Mouse (Mus musculus) liver, embryonic 15.5 days (tissue): ENCODE data around the gene Mctp2. TPM values are rescaled to one million over a fixed set of nuclear protein-coding genes. Genes with fewer than 3 reads are reported as not detected.
"Not testable (repeated sequence)": the region's sequence is repeated elsewhere in the genome, so short reads cannot be mapped to it uniquely, and the experiment has no call there.

ENCODE experiments used
- ATAC-seq: fragments of 200-750 bp; cut with Nextera tagmentation; 2 replicates; pipeline ENCODE4 v1.8.0; 2017; ENCODE audit warnings: moderate number of reproducible peaks, mild to moderate bottlenecking, moderate library complexity; ENCODE audit not compliant: insufficient read depth
- H3K27ac ChIP-seq: fragments of 300-500 bp; sonication (generic); replicated peaks from 2 replicates; pipeline ENCODE4 v1.5.1; 2015; ENCODE audit warnings: mild to moderate bottlenecking, inconsistent platforms
- H3K27me3 ChIP-seq: fragments of 300-500 bp; sonication (generic); 2 replicates; pipeline ENCODE4 v1.6.1; 2015; ENCODE audit warnings: mild to moderate bottlenecking, inconsistent platforms
- H3K36me3 ChIP-seq: fragments of 300-500 bp; sonication (generic); replicated peaks from 2 replicates; pipeline ENCODE4 v1.6.1; 2015; ENCODE audit warnings: moderate library complexity, mild to moderate bottlenecking, inconsistent platforms
- H3K4me1 ChIP-seq: fragments of 300-500 bp; sonication (generic); replicated peaks from 2 replicates; pipeline ENCODE4 v1.6.1; 2015; ENCODE audit warnings: inconsistent platforms
- H3K4me2 ChIP-seq: fragments of 300-500 bp; sonication (generic); 2 replicates; pipeline ENCODE4 v1.6.1; 2015; ENCODE audit warnings: moderate library complexity, mild to moderate bottlenecking, inconsistent platforms
- H3K4me3 ChIP-seq: fragments of 300-500 bp; sonication (generic); replicated peaks from 2 replicates; pipeline ENCODE4 v1.5.1; 2015; ENCODE audit warnings: mild to moderate bottlenecking, inconsistent platforms
- H3K9ac ChIP-seq: fragments of 300-500 bp; sonication (generic); 2 replicates; pipeline ENCODE4 v1.6.1; 2015; ENCODE audit warnings: moderate library complexity, mild to moderate bottlenecking, inconsistent platforms
- H3K9me3 ChIP-seq: fragments of 300-500 bp; sonication (generic); replicated peaks from 2 replicates; pipeline ENCODE4 v1.6.1; 2016; ENCODE audit warnings: inconsistent platforms
- WGBS: fragments of 180-500 bp; shearing (Covaris S2); methylation state at CpG from one replicate; pipeline ENCODE4 v1.1.7; 2015; ENCODE audit warnings: mixed read lengths; ENCODE audit not compliant: insufficient replicate concordance; 5-methylcytosine and 5-hydroxymethylcytosine counted together
- polyA plus RNA-seq: library from polyadenylated mRNA; unstranded; fragments of >200 nt; fragmentation: Nextera tagmentation; extraction: Ambion mirVana; gene quantifications from 2 replicates; pipeline ENCODE4 v1.2.1, GENCODE M21; 2015

Gene Mctp2
- polyA plus RNA-seq, 1 experiment from 2014 or later: 0.35 TPM

DNA sequence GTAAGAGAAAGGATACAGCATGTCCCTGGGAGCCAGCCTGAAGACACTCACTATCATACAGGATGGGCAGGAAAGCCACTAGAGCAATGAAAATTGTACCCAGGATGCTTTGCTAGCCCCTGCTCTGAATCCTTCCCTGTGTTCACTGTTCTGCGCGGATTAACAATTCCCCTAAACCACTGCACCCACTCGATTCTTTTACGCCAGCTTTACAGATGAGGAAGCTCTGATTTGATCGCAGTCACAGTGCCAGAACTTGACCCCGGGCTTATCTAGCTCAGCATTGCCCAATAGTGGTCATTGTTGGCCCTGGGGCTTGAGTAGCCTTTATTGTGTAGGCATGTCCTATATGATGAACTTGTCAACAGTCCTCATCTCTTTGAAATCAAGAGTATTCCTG, 34.9 kb downstream of the Mctp2 start:
- no peaks in the 10 kb centered on the region for H3K27me3 ChIP-seq
- no peak for ATAC-seq
- H3K4me1 ChIP-seq: no peaks in the 10 kb centered on the region
- no peak overlapping the region for H3K4me2 ChIP-seq
- H3K4me3 ChIP-seq: no peak overlapping the region
- H3K9me3 ChIP-seq: no peaks in the 10 kb centered on the region
- no peak overlapping the region for H3K9ac ChIP-seq
- WGBS: 57% methylated on average over 6 of the region's 6 CpGs
- no peak overlapping the region for H3K27ac ChIP-seq
- H3K36me3 ChIP-seq: no peaks in the 10 kb centered on the region

DNA sequence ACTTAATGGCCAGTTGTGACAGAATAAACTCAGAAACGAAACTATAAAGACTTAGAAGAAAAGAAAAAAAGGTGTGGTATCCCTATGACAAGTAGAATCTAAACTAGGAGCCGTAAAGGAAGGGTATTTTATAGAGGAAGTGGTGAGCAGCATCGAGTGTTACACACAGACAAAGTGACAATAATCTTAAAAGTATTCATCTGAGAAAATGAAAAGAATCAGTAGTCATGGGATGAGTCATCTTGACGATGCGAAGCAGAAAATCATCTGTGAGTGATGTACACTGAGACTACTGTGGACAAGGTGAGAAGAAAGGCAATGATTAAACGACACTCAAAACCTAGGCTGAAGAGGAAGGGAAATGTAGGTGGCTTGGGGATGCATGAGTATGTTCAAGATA, 36.4 kb downstream of the Mctp2 start:
- Histone ChIP-seq H3K9me3 (no peaks in the 10 kb centered on the region), H3K4me3 (no peak overlapping the region), H3K36me3 (no peaks in the 10 kb centered on the region), H3K27ac (no peak overlapping the region), H3K27me3 (no peaks in the 10 kb centered on the region), H3K9ac (no peak overlapping the region), H3K4me2 (no peak overlapping the region), H3K4me1 (no peaks in the 10 kb centered on the region)
- 52% methylated on average over 6 of the region's 6 CpGs for WGBS
- ATAC-seq: no peak

DNA sequence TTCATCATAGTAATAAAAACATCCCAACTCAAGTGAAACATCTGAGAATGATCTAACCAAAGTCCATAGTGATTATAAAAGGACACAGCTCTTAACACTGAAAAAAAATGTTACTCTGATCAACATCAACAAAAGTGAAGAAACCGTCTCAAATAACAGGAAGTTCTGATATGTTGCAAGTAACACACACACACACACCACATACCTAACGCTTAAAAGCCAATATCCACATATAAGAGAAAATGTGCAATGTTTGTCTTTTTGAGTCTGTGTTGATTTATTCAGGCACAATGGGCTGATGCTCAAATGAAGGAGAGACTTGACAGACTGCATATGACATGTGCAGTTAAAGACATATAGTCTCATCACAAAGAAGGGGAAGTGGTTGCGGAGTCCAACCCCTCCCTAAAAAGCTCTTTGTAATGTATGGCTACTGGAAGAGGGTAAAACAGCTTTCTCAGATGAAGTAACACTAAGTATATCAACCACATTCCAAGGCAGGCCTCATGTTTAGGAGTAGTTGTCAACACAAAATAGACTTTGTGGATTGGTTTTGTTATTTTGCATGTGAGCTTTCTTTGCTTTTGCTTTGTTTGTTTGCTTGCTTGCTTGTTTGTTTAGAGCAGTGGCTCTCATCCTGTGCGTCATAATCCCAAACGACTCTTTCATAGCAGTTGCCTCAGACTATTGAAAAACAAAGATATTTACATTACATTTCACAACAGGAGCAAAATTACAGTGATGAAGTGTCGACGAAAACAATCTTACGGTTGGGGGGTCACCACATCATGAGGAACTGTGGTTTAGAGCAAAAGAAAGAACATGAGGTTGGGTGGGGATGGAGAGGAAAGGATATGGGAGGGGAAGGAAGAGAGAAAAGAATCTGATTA, 45.4 kb downstream of the Mctp2 start:
- Histone ChIP-seq H3K27ac (no peak overlapping the region), H3K4me2 (no peak overlapping the region), H3K27me3 (no peaks in the 10 kb centered on the region), H3K4me3 (no peak overlapping the region), H3K36me3 (no peaks in the 10 kb centered on the region), H3K9me3 (no peaks in the 10 kb centered on the region), H3K4me1 (no peaks in the 10 kb centered on the region), H3K9ac (no peak overlapping the region)
- ATAC-seq: no peak
- WGBS: 56% methylated on average over 8 of the region's 8 CpGs

DNA sequence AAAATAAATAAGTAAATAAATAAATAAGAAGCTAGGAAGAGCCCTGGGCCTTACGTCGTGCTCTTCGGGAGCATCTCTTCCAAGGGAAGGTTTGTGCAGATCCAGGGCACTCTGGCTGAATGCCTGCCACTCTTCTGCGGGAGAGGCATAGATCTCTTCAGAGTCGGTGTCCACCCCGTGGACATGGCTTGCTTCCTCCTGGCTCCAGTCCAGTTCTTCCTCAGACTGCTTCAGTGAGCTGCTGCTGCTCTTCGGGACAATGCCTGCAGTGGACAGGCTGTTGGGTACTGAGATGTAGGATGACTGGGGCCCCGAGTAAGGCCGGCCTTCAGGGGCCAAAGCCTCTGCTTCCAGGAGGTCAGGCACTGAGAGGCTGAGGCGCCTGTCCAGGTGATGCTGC, 47.4 kb downstream of the Mctp2 start:
- no peak for ATAC-seq

DNA sequence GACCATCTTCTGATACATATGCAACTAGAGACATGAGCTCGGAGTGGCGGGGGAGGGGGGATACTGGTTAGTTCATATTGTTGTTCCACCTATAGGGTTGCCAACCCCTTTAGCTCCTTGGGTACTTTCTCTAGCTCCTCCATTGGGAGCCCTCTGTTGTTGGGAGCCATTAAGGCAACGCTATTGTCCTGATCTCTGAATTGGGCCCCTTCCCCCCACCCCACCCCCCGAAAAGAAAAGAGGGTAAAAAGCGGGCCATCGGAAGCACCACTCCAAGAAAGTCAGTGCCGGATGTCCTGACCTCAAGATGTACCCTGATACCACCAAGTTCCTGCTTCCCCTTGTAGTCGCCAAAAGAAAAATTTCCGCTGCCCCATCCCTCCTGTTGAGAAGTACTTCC, 56.1 kb downstream of the Mctp2 start:
- not testable (repeated sequence) for H3K9ac ChIP-seq, H3K4me3 ChIP-seq, ATAC-seq, H3K36me3 ChIP-seq, H3K9me3 ChIP-seq, H3K4me2 ChIP-seq, H3K4me1 ChIP-seq, H3K27me3 ChIP-seq, H3K27ac ChIP-seq
- WGBS: 75% methylated on average over 9 of the region's 9 CpGs

More for the DNA sequence above, 47.4 kb downstream of the Mctp2 start:
- WGBS: 75% methylated on average over 10 of the region's 10 CpGs
- H3K27ac ChIP-seq: no peak overlapping the region
- H3K4me3 ChIP-seq: no peak overlapping the region
- H3K27me3 ChIP-seq: no peaks in the 10 kb centered on the region
- no peaks in the 10 kb centered on the region for H3K36me3 ChIP-seq
- no peak overlapping the region for H3K4me2 ChIP-seq
- no peak overlapping the region for H3K9ac ChIP-seq
- H3K4me1 ChIP-seq: no peaks in the 10 kb centered on the region
- H3K9me3 ChIP-seq: no peaks in the 10 kb centered on the region

DNA sequence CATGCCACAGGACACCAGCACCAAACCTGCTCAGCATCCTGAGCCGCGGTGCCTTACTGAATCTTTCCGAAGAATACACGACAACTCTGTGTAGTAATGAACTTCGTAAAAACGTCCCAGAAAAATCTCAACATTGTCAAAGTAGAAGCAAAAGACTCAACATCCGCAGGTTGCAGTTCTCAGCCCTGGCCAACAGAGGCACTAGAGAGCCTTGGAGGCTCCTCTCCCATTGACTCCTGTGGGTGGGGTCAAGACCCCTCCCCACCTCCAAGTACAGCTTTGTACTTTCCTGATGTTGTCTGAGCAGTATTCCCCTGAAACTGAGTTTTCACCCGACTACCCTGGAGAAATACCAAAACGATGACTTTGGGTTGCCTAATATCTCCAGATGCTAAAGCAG, 65.1 kb downstream of the Mctp2 start:
- H3K27me3 ChIP-seq: no peaks in the 10 kb centered on the region
- no peak overlapping the region for H3K4me3 ChIP-seq
- no peak overlapping the region for H3K9ac ChIP-seq
- H3K36me3 ChIP-seq: no peaks in the 10 kb centered on the region
- H3K27ac ChIP-seq: no peak overlapping the region
- no peak for ATAC-seq
- H3K9me3 ChIP-seq: no peaks in the 10 kb centered on the region
- no peak overlapping the region for H3K4me2 ChIP-seq
- no peaks in the 10 kb centered on the region for H3K4me1 ChIP-seq
- WGBS: 81% methylated on average over 9 of the region's 9 CpGs

DNA sequence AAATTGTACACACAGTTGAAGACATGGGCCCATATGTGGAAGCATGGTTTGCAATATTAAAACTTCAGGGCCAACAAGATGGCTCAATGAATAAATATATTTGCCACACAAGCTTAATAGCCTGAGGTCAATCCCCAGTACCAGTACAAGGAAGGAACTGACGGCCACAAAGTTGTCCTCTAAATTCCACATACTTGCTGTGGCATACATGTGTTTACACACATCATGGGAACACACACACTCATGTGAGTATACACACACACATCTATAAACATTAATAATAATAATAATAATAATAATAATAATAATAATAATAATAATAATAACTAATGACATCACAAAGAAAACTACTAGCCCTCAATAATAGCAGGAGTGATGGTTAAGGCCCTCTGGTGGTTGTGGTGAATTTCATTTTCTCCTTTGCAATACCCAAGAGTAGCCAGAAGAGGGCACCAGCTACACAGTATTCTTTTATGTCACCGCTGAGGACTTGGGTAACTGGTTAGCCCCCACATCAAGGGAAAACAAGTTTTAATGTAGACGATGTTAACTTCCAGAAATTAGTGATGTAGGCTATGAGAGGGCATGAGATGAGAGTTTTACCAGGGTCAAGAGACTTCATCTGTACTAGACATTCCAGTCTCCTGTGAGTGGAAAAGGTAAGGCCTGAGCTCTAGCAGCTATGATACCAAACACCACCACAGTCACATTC, 66.5 kb downstream of the Mctp2 start:
- H3K9me3 ChIP-seq: no peaks in the 10 kb centered on the region
- no peak overlapping the region for H3K27ac ChIP-seq
- no peaks in the 10 kb centered on the region for H3K4me1 ChIP-seq
- H3K4me3 ChIP-seq: no peak overlapping the region
- H3K4me2 ChIP-seq: no peak overlapping the region
- ATAC-seq: no peak
- H3K27me3 ChIP-seq: no peaks in the 10 kb centered on the region
- WGBS: 18% methylated on average over 3 of the region's 3 CpGs
- no peak overlapping the region for H3K9ac ChIP-seq
- H3K36me3 ChIP-seq: no peaks in the 10 kb centered on the region

DNA sequence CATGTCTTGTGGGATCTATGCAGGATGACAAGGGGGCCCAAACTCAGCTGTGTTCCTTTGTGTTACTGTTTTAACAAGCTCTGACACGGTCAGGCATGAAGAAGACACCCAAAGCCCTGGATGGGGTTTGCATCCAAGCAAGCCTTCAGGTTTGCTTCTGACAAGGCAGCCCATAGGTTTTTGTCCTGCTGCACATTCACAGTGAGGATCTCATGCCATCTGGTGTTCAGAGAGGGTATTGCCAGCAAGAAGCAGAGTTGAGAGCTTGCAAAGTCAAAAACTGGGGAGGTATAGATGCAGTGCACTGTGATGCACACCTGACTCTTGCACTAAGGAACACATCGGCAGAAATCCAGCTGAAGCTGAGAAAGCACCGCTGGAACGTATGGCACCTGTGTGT, 67.8 kb downstream of the Mctp2 start:
- H3K27ac ChIP-seq: no peak overlapping the region
- H3K4me3 ChIP-seq: no peak overlapping the region
- no peaks in the 10 kb centered on the region for H3K36me3 ChIP-seq
- H3K4me1 ChIP-seq: no peaks in the 10 kb centered on the region
- 29% methylated on average over 4 of the region's 4 CpGs for WGBS
- ATAC-seq: no peak
- no peak overlapping the region for H3K4me2 ChIP-seq
- no peaks in the 10 kb centered on the region for H3K9me3 ChIP-seq
- H3K27me3 ChIP-seq: no peaks in the 10 kb centered on the region
- no peak overlapping the region for H3K9ac ChIP-seq

DNA sequence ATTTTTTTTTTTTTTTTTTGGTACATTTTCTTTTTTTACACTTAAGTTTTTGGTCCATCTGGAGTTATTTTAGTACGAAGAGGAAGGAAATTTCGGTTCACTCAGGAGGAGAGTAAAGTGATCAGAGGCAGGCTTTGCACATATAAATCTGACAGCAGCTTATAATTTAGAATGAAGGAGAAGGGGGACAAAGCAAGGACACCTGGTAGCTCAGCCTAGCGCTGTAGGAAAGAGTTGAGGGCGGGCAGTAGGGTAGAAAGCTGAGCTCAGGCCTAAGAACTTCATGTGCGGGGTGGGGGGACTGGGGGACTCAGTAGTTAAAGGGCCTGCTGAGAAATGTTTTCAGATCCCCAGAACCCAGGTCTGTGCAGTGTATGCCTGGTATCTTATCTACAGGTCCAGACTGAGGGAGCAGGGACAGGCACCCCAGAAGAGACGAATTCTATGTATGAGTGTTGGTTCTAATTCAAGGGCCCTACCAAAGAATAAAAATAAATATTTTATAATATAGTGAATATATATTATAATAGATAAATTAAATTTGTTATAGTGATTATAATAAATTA, 71.9 kb downstream of the Mctp2 start:
- H3K4me3 ChIP-seq: no peak overlapping the region
- H3K27ac ChIP-seq: no peak overlapping the region
- H3K4me2 ChIP-seq: no peak overlapping the region
- no peaks in the 10 kb centered on the region for H3K9me3 ChIP-seq
- 35% methylated on average over 6 of the region's 6 CpGs for WGBS
- no peaks in the 10 kb centered on the region for H3K36me3 ChIP-seq
- H3K27me3 ChIP-seq: no peaks in the 10 kb centered on the region
- no peak for ATAC-seq
- H3K4me1 ChIP-seq: no peaks in the 10 kb centered on the region
- H3K9ac ChIP-seq: no peak overlapping the region

DNA sequence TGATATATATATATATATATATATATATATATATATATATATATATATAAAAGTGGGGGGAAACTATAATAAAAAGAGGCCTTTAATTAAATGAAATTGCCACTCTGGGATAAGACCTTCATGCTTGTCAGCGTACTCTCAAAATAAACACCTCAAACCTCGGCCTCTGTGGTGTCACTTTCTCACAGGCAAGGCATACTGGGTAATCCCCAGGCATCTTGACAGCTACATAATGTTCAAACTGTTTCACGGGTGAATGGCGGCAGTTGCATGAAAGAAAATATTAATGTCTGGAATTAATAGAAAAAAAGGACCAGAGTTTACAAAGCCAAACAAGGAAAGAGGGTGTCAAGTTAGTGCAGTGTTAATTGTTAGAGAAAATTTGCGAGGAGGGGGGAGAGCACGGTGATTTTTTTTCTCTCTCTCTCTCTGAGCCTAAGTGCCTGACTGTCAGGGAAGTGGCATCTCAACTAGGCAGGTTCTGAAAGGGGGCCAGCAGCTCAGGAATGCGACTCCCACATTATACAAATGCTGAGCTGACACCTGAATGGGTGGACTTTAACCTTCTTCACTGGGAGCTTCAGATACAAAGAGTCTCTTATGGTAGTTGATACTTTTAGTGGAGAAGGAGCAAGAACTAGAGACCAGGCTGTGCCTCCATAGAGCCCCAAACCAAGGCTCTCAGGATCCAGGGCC, 75.1 kb downstream of the Mctp2 start:
- H3K27me3 ChIP-seq: no peaks in the 10 kb centered on the region
- H3K4me3 ChIP-seq: no peak overlapping the region
- H3K27ac ChIP-seq: no peak overlapping the region
- H3K9me3 ChIP-seq: no peaks in the 10 kb centered on the region
- ATAC-seq: no peak
- H3K9ac ChIP-seq: no peak overlapping the region
- no peaks in the 10 kb centered on the region for H3K36me3 ChIP-seq
- no peak overlapping the region for H3K4me2 ChIP-seq
- no peaks in the 10 kb centered on the region for H3K4me1 ChIP-seq
- 57% methylated on average over 7 of the region's 7 CpGs for WGBS

DNA sequence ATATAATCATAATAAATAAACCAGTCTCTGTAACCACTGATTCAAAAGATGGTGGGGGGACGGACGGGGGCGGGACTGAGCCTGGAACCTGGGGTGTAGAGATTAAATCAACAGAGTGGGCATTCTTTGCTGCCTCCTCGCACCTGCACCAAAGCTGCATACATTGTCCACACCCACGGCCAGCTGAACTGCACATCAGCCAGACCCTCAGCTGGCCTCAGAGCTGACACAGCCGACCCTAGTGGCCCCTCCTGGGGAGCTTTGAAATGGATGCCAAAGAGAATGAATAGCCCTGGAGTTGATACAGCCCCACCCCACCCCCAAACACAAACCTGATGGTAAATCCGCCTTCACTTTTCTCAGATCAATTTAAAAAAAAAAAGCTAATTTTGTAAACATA, 76.5 kb downstream of the Mctp2 start:
- H3K27me3 ChIP-seq: no peaks in the 10 kb centered on the region
- ATAC-seq: no peak
- H3K4me1 ChIP-seq: no peaks in the 10 kb centered on the region
- 57% methylated on average over 7 of the region's 7 CpGs for WGBS
- no peak overlapping the region for H3K4me3 ChIP-seq
- H3K4me2 ChIP-seq: no peak overlapping the region
- H3K9me3 ChIP-seq: no peaks in the 10 kb centered on the region
- no peak overlapping the region for H3K9ac ChIP-seq
- no peaks in the 10 kb centered on the region for H3K36me3 ChIP-seq
- H3K27ac ChIP-seq: no peak overlapping the region
